ENCODE assay signal across 8 mouse cellular contexts in the genomic region with DNA sequence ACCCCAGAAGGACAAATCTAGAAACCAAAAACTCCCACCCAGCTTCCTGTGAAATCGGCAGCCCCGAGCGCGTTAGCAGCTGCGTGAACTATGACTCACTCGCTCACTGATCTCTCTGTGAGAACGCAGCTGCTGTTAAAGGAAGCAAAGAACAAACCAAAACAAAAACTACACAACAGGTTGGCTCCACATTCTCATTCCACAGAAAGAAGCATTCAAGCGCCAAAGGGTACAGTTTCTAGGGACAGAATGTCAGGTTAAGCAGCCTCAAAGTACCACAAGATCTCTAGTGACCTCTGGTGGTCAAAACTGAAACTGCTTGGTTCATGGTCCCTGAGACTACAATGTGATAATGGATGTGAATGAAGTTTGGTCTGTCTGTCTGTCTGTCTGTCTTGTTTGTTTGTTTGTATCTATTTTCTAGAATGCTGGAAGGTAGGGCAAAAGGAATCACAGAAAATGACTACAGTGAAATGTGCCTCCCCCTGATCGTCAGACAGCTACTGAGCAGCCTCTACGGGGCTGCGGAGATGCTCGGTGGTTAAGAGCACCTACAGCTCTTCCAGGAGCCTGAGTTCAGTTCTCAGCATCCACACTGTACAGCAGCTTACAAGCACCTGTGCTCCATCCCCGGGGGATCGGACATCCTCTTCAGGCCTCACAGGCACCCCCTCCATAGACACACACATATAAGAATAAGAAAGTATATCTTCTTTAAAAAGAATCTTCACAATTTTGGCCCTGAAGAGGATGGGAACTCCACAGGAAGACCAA. TPM values are rescaled to one million over a fixed set of nuclear protein-coding genes. Genes with fewer than 3 reads are reported as not detected.
DNase-seq lines count a peak whose midpoint lies in the region; ATAC-seq and TF ChIP-seq lines count a peak whose summit lies in the region.

No protein-coding gene starts in this region.

- peak overlapping the region; percentile 67 for H3K4me3 ChIP-seq in gastrocnemius, adult 2 months
- H3K4me3 ChIP-seq in intestine, embryonic 14.5 days (ENCODE audit: low read depth, low read length): peak overlapping the region; percentile 30
- peak overlapping the region; percentile 90 for H3K4me3 ChIP-seq in megakaryocyte, embryonic 14.5 days (replicated peaks)

- peak; percentile 31 to 41 for DNase-seq in urinary bladder, adult 18-20 months (ENCODE audit: low spot score in 2 of 2)
- no peak for DNase-seq in urinary bladder, adult 2 months (ENCODE audit: low spot score)
- DNase-seq in gastrocnemius, adult 2 months: peak; percentile 46
- DNase-seq in intestine, embryonic 14.5 days (ENCODE audit: low spot score): peak; percentile 86
- DNase-seq in left cerebral cortex, adult 9 months (ENCODE audit: low spot score in 2 of 2): peak; percentile 26 to 85
- DNase-seq in right cerebral cortex, postnatal 10 days (ENCODE audit: low spot score in 2 of 2): peak; percentile 69 to 74

- H3K27ac ChIP-seq in gastrocnemius, adult 2 months: peak overlapping the region; percentile 35; the same call in 1 of the 2 replicates
- H3K27ac ChIP-seq in intestine, embryonic 14.5 days (ENCODE audit: low read depth): no peak overlapping the region

- H3K4me1 ChIP-seq in intestine, embryonic 14.5 days (replicated peaks; ENCODE audit: control insufficient read depth, insufficient read depth, low read length): no peaks in the 10 kb centered on the region
- H3K4me1 ChIP-seq in megakaryocyte, embryonic 14.5 days: peaks cover 8% of the 10 kb centered on the region; the same call in 1 of the 2 replicates

- 56% methylated on average over 14 of the region's 14 CpGs for WGBS in intestine, embryonic 14.5 days

- intact Hi-C loops in gastrocnemius, adult 2 months (cut with DNase I): loop anchor here (1.0 to 10.0 kb wide), 3 partner anchors 93 to 464 kb away; partner anchors contain the start of gene Reps1

- H3K36me3 ChIP-seq in intestine, embryonic 14.5 days (ENCODE audit: control insufficient read depth, insufficient read depth, low read length): no peaks in the 10 kb centered on the region
- H3K36me3 ChIP-seq in megakaryocyte, embryonic 14.5 days (replicated peaks; ENCODE audit: low read length): no peaks in the 10 kb centered on the region

- ATAC-seq in common myeloid progenitor, adult 5-6 weeks (replicated peaks; ENCODE audit: low read depth, poor library complexity, severe bottlenecking): peak; percentile 93
- ATAC-seq in intestine, embryonic 14.5 days (replicated peaks; ENCODE audit: low FRiP score, low TSS enrichment, low read depth): no peak

- no peaks in the 10 kb centered on the region for H3K27me3 ChIP-seq in intestine, embryonic 14.5 days (replicated peaks; ENCODE audit: control insufficient read depth, insufficient read depth, low read length)
- H3K27me3 ChIP-seq in megakaryocyte, embryonic 14.5 days (replicated peaks): peaks cover 4% of the 10 kb centered on the region

- peak overlapping the region; percentile 45 for H3K4me2 ChIP-seq in intestine, embryonic 14.5 days (ENCODE audit: low read length)

- TF ChIP-seq CTCF in gastrocnemius, adult 2 months (IDR thresholded peaks at IDR 0.05): peak; percentile 97

- H3K9ac ChIP-seq in intestine, embryonic 14.5 days (ENCODE audit: low read length): no peak overlapping the region

- H3K9me3 ChIP-seq in intestine, embryonic 14.5 days (ENCODE audit: control insufficient read depth, low read length): no peaks in the 10 kb centered on the region
- H3K9me3 ChIP-seq in megakaryocyte, embryonic 14.5 days: peaks cover 19% of the 10 kb centered on the region

RNA-seq across cellular contexts. Expression of gene Ect2l, which starts 13.3 kb away (rescaled TPM):
- 0.28 and 0.37 TPM in 2 replicates for polyA plus RNA-seq in urinary bladder, adult 2 months (2012; rRNA removed)
- not detected in 2 replicates for total RNA-seq in common myeloid progenitor, adult 5-6 weeks (2017)
- not detected for total RNA-seq in gastrocnemius, adult 2 months (2021)
- polyA plus RNA-seq in intestine, embryonic 14.5 days (2014; fragmentation: Nextera tagmentation; extraction: Ambion mirVana): 0.38 TPM in 1 of 2 replicates, not detected in the other
- polyA plus RNA-seq in megakaryocyte, embryonic 14.5 days (2012; ENCODE audit: insufficient read depth, low replicate concordance): not detected in 2 replicates

RNA-seq across cellular contexts. Expression of gene Ccdc28a, which starts 37.4 kb away (rescaled TPM):
- 24.0 and 28.1 TPM in 2 replicates for polyA plus RNA-seq in urinary bladder, adult 2 months (2012; rRNA removed)
- total RNA-seq in common myeloid progenitor, adult 5-6 weeks (2017): 8.5 and 10.2 TPM in 2 replicates
- total RNA-seq in gastrocnemius, adult 2 months (2021): 1 to 10 TPM; 7.6 to 9.1 TPM
- polyA plus RNA-seq in intestine, embryonic 14.5 days (2014; fragmentation: Nextera tagmentation; extraction: Ambion mirVana): 20.0 and 23.2 TPM in 2 replicates
- 1.2 TPM in 1 of 2 replicates, not detected in the other for polyA plus RNA-seq in megakaryocyte, embryonic 14.5 days (2012; ENCODE audit: insufficient read depth, low replicate concordance)

Comparison
In these comparisons a context has a peak if more than half of its experiments do, and no peak if none do; other contexts are left out.
1. H3K4me3 ChIP-seq: peak in every context shown above with its lines; median percentile 90 in megakaryocyte, embryonic 14.5 days; 67 in gastrocnemius, adult 2 months; 30 in intestine, embryonic 14.5 days.